In genomic region chr1:158697423-158697822, GRCm38 (mm10) we compare ENCODE assay signal across 13 mouse cellular contexts.
"Had no signal": no experiment of that assay in that cellular context is flagged by ENCODE, and none has a peak within 500 bp of the region (broad histone marks: within the 10 kb centered on the region; RNA-seq: fewer than 3 reads in every experiment).

No protein-coding gene starts in this region.

- H3K36me3 ChIP-seq: limb, embryonic 13.5 days; liver, embryonic 15.5 days; midbrain, embryonic 12.5 days had no signal

- H3K4me2 ChIP-seq: limb, embryonic 13.5 days; liver, embryonic 15.5 days; midbrain, embryonic 12.5 days had no signal

- DNase-seq: kidney, postnatal 14 days; left cerebral cortex, postnatal 4 days; lung, adult 2 months; lung, postnatal 10 days; right cerebral cortex, adult 18-20 months; right cerebral cortex, postnatal 25 days; thymus, adult 18-20 months; thymus, postnatal 14 days had no signal

- H3K4me3 ChIP-seq: limb, embryonic 13.5 days; liver, embryonic 15.5 days; midbrain, embryonic 12.5 days had no signal

- ATAC-seq: midbrain, embryonic 16.5 days had no signal

- H3K4me1 ChIP-seq: limb, embryonic 13.5 days; liver, embryonic 15.5 days; midbrain, embryonic 12.5 days had no signal

- H3K9me3 ChIP-seq: limb, embryonic 13.5 days; liver, embryonic 15.5 days; midbrain, embryonic 12.5 days had no signal

- H3K27ac ChIP-seq: limb, embryonic 13.5 days; liver, embryonic 15.5 days; macrophage; midbrain, embryonic 12.5 days had no signal

- H3K9ac ChIP-seq: limb, embryonic 13.5 days; liver, embryonic 15.5 days; midbrain, embryonic 12.5 days had no signal

- H3K27me3 ChIP-seq: limb, embryonic 13.5 days; liver, embryonic 15.5 days; midbrain, embryonic 12.5 days had no signal
